Mouse (Mus musculus) myocyte (in vitro differentiated cells): Measurements from ENCODE around the gene Ppox. TPM values are rescaled to one million over a fixed set of nuclear protein-coding genes. Genes with fewer than 3 reads are reported as not detected.
A peak's percentile ranks its signal among the peaks of the same experiment; 100 is the strongest.

Source experiments
- H3K27me3 ChIP-seq: one replicate; pipeline ENCODE4 v1.6.1; 2011; ENCODE audit not compliant: control insufficient read depth, insufficient read depth, insufficient read length
- H3K36me3 ChIP-seq: one replicate; pipeline ENCODE4 v1.6.1; 2011; ENCODE audit not compliant: control insufficient read depth, insufficient read depth
- H3K4me2 ChIP-seq: one replicate; pipeline ENCODE4 v1.6.1; 2011; ENCODE audit warnings: low read depth, control low read depth
- H3K4me3 ChIP-seq: one replicate; pipeline ENCODE4 v1.5.1; 2011; ENCODE audit warnings: mild to moderate bottlenecking, control low read depth, moderate library complexity
- H3K79me2 ChIP-seq: one replicate; pipeline ENCODE4 v1.6.1; 2011; ENCODE audit not compliant: control insufficient read depth, insufficient read depth
- H3ac ChIP-seq: one replicate; pipeline ENCODE4 v1.6.1; 2011; ENCODE audit not compliant: control insufficient read depth, insufficient read length
- CEBPB ChIP-seq: IDR thresholded peaks from 2 replicates; pipeline ENCODE4 v1.6.1; 2011; ENCODE audit warnings: mild to moderate bottlenecking, moderate library complexity; ENCODE audit not compliant: poor library complexity, insufficient read depth, severe bottlenecking
- E2F4 ChIP-seq: IDR thresholded peaks from one replicate; pipeline ENCODE4 v1.6.1; 2011; ENCODE audit warnings: mild to moderate bottlenecking, control low read depth, moderate library complexity; ENCODE audit not compliant: insufficient read depth
- MAX ChIP-seq: IDR thresholded peaks from one replicate; pipeline ENCODE4 v1.6.1; 2011; ENCODE audit warnings: low read depth, mild to moderate bottlenecking, control low read depth
- MYOD1 ChIP-seq, 3 experiments: IDR thresholded peaks; one replicate each; pipeline ENCODE4 v1.6.1; 2011; ENCODE audit warnings: control low read depth in 2 of 3, low read depth in 2 of 3, mild to moderate bottlenecking in 2 of 3, moderate library complexity in 1 of 3; ENCODE audit not compliant: insufficient read length in 2 of 3, control insufficient read depth in 1 of 3
- MYOG ChIP-seq, 3 experiments: IDR thresholded peaks; one replicate each; pipeline ENCODE4 v1.6.1; 2011; ENCODE audit warnings: control low read depth in 2 of 3, low read depth in 2 of 3, mild to moderate bottlenecking in 2 of 3; ENCODE audit not compliant: insufficient read length in 2 of 3, control insufficient read depth in 1 of 3, insufficient read depth in 1 of 3
- POLR2A ChIP-seq: IDR thresholded peaks from one replicate; pipeline ENCODE4 v1.6.1; 2011; ENCODE audit warnings: low read depth, mild to moderate bottlenecking, control low read depth, moderate library complexity; ENCODE audit not compliant: insufficient read length
- POLR2AphosphoS2 ChIP-seq: IDR thresholded peaks from one replicate; pipeline ENCODE4 v1.6.1; 2011; ENCODE audit warnings: low read depth, control low read depth; ENCODE audit not compliant: insufficient read length
- REST ChIP-seq: IDR thresholded peaks from one replicate; pipeline ENCODE4 v1.6.1; 2011; ENCODE audit warnings: mild to moderate bottlenecking, control low read depth, moderate library complexity; ENCODE audit not compliant: insufficient read depth, insufficient read length
- SRF ChIP-seq: IDR thresholded peaks from one replicate; pipeline ENCODE4 v1.6.1; 2011; ENCODE audit warnings: low read depth; ENCODE audit not compliant: control insufficient read depth, insufficient read length
- TCF12 ChIP-seq: IDR thresholded peaks from one replicate; pipeline ENCODE4 v1.6.1; 2011; ENCODE audit warnings: mild to moderate bottlenecking, control low read depth; ENCODE audit not compliant: poor library complexity, insufficient read depth, severe bottlenecking
- TCF3 ChIP-seq: IDR thresholded peaks from one replicate; pipeline ENCODE4 v1.6.1; 2011; ENCODE audit warnings: low read depth, control low read depth; ENCODE audit not compliant: insufficient read length
- USF1 ChIP-seq: IDR thresholded peaks from one replicate; pipeline ENCODE4 v1.6.1; 2011; ENCODE audit warnings: low read depth, mild to moderate bottlenecking, control low read depth, moderate library complexity
- polyA plus RNA-seq: library from polyadenylated mRNA; unstranded; fragments of >200 nt; fragmentation: generic; extraction: Trizol; gene quantifications from one replicate; pipeline ENCODE4 v1.2.1, GENCODE M21; 2012; ENCODE audit warnings: missing spikeins

The Ppox gene
- polyA plus RNA-seq, 1 experiment = 11.7 TPM

DNA sequence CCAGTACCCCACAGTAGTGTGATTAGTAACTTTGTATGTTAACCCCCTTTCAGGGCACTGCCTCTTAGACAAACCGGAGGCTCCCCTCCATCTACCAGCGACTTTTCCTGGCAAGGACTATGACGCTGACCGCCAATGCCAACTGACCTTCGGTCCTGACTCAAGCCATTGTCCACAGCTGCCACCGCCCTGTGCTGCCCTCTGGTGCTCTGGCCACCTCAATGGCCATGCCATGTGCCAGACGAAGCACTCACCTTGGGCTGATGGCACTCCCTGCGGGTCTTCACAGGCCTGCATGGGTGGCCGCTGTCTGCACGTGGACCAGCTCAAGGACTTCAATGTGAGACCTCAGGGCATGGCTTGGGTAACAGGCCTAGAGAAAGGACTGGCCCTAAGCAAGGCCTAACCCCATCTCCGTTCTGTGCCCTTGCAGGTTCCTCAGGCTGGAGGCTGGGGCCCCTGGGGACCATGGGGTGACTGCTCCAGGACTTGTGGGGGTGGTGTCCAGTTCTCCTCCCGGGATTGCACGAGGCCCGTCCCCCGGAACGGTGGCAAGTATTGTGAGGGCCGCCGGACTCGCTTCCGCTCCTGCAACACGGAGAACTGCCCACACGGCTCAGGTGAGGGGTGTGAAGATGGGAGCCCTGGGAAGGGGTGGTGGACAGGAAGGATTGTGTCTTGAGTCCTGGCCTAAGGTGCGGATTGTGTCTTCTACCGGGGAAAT is 24.7 kb downstream of the Ppox start:
- Histone ChIP-seq H3K27me3 (no peaks in the 10 kb centered on the region), H3K36me3 (no peaks in the 10 kb centered on the region), H3K4me3 (no peak overlapping the region), H3K79me2 (no peaks in the 10 kb centered on the region), H3K4me2 (no peak overlapping the region), H3ac (no peak overlapping the region)
- peak in 1 of 3 experiments; percentile 35 for TF ChIP-seq MYOD1 (IDR thresholded peaks at IDR 0.05; ENCODE audit: control insufficient read depth in 1 of 3, insufficient read length in 2 of 3, low read depth in 2 of 3)
- peak in 2 of 3 experiments; percentile 10 to 32 for TF ChIP-seq MYOG (IDR thresholded peaks at IDR 0.05; ENCODE audit: control insufficient read depth in 1 of 3, insufficient read depth in 1 of 3, insufficient read length in 2 of 3, low read depth in 2 of 3)
- no peak for TF ChIP-seq POLR2A

GRCm38 (mm10) chr1:171252415-171252814 is 28.6 kb downstream of the Ppox start:
- Histone ChIP-seq H3K79me2 (no peaks in the 10 kb centered on the region), H3K27me3 (no peaks in the 10 kb centered on the region), H3K4me3 (peak overlapping the region; percentile 51), H3K36me3 (no peaks in the 10 kb centered on the region), H3ac (no peak overlapping the region), H3K4me2 (peak overlapping the region; percentile 78)
- TF ChIP-seq MAX (no peak), E2F4 (no peak), REST (no peak), POLR2AphosphoS2 (no peak), CEBPB (no peak), POLR2A (no peak), USF1 (no peak), TCF3 (no peak), MYOG (IDR thresholded peaks at IDR 0.05; ENCODE audit: control insufficient read depth in 1 of 3, insufficient read depth in 1 of 3, insufficient read length in 2 of 3, low read depth in 2 of 3) (no peak), SRF (no peak), MYOD1 (IDR thresholded peaks at IDR 0.05; ENCODE audit: control insufficient read depth in 1 of 3, insufficient read length in 2 of 3, low read depth in 2 of 3) (no peak), TCF12 (no peak)

DNA sequence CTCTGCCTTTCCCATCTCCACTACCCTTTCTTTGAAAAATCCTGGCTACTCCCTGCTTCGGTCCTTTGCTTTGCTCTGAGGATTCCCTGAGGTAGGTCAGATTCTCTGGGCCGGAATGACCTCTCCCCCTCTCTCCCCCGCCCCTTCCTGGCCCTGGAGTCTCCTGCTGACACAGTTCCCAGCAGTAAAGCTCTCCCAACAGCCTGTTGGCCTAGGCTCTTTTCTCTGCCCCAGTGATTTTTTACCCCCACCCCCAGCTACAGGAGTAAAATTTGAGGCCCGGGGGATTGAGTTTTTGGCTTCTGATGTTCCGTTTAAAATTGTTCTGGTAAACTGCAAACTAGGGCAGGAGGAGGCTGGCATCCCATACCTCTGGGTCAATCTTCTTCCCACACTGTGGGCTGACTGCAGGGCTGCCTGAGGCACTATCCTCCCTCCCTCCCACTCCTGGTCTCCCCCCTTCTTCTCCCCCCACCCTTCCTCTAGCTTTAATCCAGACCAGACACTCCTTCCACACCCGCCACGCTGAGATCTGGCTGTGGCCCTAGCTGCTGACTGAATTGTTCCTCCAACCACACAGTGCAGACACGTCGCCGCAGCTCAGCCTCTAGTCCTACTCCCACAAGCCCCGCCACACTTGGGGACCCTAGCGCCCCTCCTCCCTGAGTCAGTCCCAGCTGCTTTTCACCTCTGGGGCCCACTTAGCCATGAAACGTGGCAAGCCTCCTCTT is 29.2 kb downstream of the Ppox start:
- Histone ChIP-seq H3ac (no peak overlapping the region), H3K27me3 (no peaks in the 10 kb centered on the region), H3K4me3 (peak overlapping the region; percentile 51), H3K79me2 (peaks cover 2% of the 10 kb centered on the region), H3K4me2 (peak overlapping the region; percentile 78), H3K36me3 (no peaks in the 10 kb centered on the region)
- TF ChIP-seq TCF12 = no peak
- TF ChIP-seq POLR2AphosphoS2 = peak; percentile 49
- peak in 1 of 3 experiments; percentile 12 for TF ChIP-seq MYOD1 (IDR thresholded peaks at IDR 0.05; ENCODE audit: control insufficient read depth in 1 of 3, insufficient read length in 2 of 3, low read depth in 2 of 3)
- TF ChIP-seq MAX = no peak
- peak; percentile 60 for TF ChIP-seq POLR2A
- peak in 1 of 3 experiments; percentile 34 for TF ChIP-seq MYOG (IDR thresholded peaks at IDR 0.05; ENCODE audit: control insufficient read depth in 1 of 3, insufficient read depth in 1 of 3, insufficient read length in 2 of 3, low read depth in 2 of 3)

DNA sequence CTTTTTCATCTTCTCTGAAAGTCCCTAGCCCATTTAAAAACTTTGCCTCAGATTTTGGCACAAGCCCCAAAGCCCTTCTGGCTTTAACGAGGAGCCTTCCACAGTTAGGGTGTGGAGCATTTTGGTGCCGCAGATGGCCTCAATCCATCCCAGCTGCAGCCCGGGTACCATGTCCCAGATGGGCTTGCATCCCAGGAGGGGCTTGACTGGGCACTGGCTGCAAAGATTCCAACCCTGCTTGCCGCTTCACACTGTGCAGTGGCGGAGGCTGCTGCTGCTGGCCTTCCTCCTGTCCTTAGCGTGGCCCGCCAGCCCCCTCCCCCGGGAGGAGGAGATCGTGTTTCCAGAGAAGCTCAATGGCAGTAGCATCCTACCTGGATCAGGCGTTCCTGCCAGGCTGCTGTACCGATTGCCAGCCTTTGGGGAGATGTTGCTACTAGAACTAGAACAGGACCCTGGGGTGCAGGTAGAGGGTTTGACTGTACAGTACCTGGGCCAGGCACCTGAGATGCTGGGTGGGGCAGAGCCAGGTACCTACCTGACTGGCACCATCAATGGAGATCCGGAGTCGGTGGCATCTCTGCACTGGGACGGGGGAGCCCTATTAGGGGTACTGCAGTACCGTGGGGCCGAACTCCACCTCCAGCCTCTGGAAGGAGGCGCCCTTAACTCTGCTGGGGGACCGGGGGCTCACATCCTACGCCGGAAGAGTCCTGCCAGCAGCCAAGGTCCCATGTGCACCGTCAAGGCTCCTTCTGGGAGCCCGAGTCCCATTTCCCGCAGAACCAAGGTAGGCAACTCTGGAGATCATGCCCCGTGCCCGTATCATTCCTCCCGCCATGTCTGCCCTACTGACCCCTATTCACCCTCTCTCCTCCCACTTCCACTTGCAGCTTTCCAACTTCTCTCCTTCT is 30.0 kb downstream of the Ppox start, which contains the start of gene Ndufs2:
Ndufs2 (minus strand) TSS at position 709 of the 914 bp plus-strand sequence.
- Histone ChIP-seq H3ac (no peak within 1 kb of the TSS), H3K36me3 (no peaks in the 10 kb centered on the region), H3K79me2 (peaks cover 10% of the 10 kb centered on the region), H3K4me3 (peak within 1 kb of the TSS; percentile 51), H3K27me3 (no peaks in the 10 kb centered on the region), H3K4me2 (peak within 1 kb of the TSS; percentile 78)
- TF ChIP-seq CEBPB (no peak), MAX (no peak), MYOG (IDR thresholded peaks at IDR 0.05; ENCODE audit: control insufficient read depth in 1 of 3, insufficient read depth in 1 of 3, insufficient read length in 2 of 3, low read depth in 2 of 3) (peak in 1 of 3 experiments; percentile 37), REST (no peak), POLR2A (peak; percentile 44)
